Mouse (Mus musculus) megakaryocyte, embryonic 14.5 days (primary cell): ENCODE measurements around the gene Cep128.

Source experiments
- FLI1 ChIP-seq: IDR thresholded peaks from 2 replicates; pipeline ENCODE4 v1.6.1; 2012; ENCODE audit warnings: low read length, inconsistent platforms, mixed read lengths
- GATA1 ChIP-seq: IDR thresholded peaks from 3 replicates; pipeline ENCODE4 v1.6.1; 2012; ENCODE audit warnings: mixed read lengths, low read length, inconsistent platforms, borderline replicate concordance

DNA sequence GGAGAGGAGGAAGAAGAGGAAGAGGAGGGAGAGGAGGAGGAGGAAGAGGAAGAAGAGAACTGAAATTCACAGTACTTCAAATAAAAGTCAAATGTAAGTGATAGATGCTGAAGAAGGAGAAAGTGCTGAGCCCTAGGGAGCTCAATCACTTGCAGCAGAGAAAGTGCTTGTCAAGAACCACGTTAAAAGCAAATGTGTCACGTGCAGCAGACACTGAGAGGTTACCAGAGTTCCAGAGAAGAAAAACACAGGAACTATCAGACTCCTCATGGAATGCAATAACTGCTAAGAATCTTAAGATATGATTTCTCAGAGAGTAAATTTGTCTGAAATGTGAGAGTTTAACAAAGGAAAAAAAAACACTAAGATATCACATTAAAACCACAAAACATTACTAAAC is 225.7 kb downstream of the Cep128 start:
- TF ChIP-seq FLI1 (no peak), GATA1 (no peak)
